Mouse (Mus musculus) naive thymus-derived CD4-positive, alpha-beta T cell, adult 2 months (primary cell): ENCODE measurements around the gene Ccdc88a.
"Not testable (repeated sequence)": the region's sequence is repeated elsewhere in the genome, so short reads cannot be mapped to it uniquely, and the experiment has no call there.

Source experiments
- DNase-seq: peaks from one replicate; pipeline ENCODE4 v3.0.0-alpha.2; 2011; ENCODE audit warnings: low read depth

The Ccdc88a gene

GRCm38 (mm10) chr11:29474676-29475075 is 101.2 kb downstream of the Ccdc88a start:
- no peak for DNase-seq

DNA sequence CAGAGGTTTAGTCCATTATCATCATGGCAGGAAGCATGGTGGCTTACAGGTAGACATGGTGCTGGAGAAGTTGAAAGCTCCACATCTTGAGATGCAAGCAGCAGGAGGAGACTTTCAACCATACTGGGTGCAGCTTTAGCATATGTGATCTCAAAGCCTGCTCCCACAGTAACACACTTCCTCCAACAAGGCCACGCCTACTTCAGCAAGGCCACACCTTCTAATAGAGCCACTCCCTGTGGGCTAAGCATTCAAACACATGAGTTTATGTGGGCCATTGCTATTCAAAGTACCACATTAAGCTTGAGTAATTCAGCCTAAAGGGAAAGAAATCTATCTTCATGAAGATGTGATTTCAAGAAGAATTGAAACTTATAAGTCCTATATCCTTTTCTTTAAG is 119.7 kb downstream of the Ccdc88a start:
- no peak for DNase-seq

DNA sequence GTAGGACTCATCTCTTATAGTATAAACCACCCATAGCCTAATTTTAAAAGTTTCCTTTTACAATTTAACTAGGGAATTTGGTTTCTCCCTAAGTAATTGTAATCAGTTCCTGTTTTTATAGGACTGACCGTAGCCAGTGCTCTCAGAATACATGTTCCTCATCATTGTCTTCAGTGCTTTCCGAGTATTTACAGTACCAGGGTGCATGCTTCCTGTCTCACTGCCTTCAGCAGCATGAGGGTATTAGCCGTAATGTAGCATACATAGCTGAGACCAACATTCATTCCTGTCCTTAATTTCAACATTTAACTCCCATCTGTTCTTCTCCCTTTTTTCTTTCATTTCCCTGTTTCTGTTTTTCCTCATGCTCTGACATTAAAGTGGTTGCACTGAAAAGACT is 123.5 kb downstream of the Ccdc88a start:
- DNase-seq, result no peak

- no peak for DNase-seq
These were observed 130.8 kb downstream of the Ccdc88a start for GRCm38 (mm10) chr11:29503948-29504893.

GRCm38 (mm10) chr11:29504899-29505625 is 131.6 kb downstream of the Ccdc88a start:
- DNase-seq, result no peak

- no peak for DNase-seq
These were observed 136.0 kb downstream of the Ccdc88a start for GRCm38 (mm10) chr11:29509421-29509820.

DNA sequence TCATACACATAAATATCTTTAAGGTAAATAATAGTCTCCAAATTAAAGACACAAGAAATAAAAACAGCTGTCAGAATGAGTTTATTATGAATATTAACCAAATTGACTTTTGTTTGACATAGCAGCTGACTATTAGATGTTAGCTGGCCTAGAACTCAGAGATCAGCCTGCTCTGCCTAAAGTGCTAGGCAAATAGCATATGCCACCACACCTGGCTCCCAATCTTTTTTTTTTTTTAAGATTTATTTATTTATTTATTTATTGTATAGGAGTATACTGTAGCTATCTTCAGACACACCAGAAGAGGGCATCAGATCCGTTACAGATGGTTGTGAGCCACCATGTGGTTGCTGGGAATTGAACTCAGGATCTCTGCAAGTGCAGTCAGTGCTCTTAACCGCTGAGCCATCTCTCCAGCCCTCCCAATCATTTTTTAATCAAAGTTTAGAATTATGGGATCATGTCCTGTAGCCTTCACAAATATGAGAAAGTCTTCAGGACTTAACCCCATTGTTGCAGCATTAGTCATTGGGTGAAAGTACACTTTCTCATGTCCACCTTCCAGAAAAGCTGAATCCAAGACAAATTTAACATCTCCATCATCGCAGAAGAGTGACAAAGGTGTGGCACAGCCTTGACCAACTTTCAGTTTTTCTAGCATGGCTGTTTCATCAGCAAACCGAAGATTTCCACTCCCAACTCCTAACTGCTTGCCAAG is 139.5 kb downstream of the Ccdc88a start:
- DNase-seq, result no peak

DNA sequence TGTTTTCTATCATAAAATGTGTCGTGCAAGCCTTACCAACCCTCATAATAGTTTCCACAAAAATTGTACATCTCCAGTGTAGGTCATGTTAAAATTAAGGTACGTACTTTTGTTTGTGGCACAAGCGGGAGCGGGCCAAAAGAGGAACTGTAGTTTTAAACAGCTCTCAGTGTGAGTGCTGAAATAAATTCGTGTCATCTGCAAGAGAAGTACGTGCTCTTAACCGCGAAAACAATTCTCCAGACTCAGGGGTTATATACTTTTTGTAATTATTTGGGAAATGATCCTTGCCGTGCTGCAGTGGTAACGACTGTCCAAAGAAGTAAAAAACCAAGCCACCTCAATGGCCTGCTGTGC is 140.8 kb downstream of the Ccdc88a start:
- no peak for DNase-seq

- DNase-seq, result peak; percentile 95
These were observed 141.4 kb downstream of the Ccdc88a start, which contains the start of gene Prorsd1 for GRCm38 (mm10) chr11:29514682-29515412. Prorsd1 (minus strand) TSS chr11:29515033.

DNA sequence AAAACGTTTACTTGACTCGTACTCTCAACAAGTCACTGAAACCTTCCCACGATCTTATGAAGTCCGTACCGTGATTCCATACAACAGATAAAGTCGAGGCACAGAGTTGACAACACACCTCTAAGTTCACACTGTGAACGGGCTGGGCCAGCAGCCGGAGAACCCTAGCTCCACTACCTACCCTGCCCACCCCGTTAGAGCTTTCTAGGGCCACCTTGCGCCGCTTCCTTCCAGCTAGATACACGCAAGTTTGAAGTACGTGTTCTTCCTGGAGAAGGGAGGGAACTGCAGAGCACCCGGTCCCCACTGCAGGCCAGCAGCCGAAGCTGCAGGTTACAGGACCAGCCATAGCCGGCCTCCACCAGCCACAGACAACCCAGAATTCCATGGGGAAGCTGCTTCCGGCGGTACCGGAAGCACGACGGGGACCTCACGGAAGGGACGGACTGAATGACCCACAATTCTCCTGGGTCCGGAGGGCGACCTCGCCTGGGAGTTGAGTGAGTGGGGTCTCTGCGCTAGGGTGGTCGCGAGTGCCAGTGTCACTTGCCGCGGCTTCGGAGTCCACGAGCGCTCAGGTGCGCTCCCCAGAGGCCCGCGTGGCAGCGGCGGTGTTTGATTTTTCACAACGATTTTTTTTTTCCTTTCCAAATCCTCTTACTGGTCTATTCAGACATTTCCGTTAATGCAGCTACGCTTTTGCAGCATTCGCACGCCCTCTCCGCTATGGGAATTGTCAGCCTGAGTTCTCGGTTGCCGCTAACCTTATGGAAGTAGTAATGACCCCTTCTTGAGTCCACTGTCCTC is 152.7 kb downstream of the Ccdc88a start, which contains the start of gene Mtif2:
Mtif2 (plus strand) TSS at position 421 of the 807 bp plus-strand sequence.
- peak; percentile 68 for DNase-seq

GRCm38 (mm10) chr11:29538201-29538600 is 164.7 kb downstream of the Ccdc88a start:
- no peak for DNase-seq

DNA sequence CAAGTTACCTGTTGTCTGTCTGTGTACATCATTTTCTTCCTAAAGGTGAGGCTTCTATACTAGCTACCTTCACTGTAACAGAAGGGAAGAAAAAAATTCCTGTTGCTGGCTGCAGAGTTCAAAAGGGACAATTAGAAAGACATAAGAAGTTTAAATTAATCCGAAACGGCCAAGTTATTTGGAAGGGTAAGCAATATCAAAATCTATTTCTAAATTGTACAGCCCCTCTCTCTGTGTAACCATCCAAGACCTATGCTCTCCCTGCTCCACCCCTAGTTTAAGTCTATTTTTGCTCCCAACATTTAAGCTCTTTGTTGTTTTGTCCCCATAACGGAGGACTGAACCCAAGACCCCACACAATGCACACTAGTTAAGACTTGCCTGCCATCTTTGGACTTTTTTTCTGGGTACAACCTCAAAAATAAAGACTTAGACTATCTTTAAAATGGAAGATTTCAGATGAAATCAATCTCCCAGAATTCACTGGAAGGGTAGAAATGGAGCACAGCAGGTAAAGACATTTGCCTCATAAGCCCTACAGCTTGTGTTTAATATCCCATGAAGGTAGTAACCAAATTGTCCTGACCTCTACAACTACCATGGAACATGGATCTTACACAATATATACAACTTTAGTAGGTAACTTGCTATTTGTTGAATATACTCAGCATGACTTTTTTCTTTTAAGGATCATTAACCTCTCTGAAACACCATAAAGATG is 170.9 kb downstream of the Ccdc88a start:
- no peak for DNase-seq

DNA sequence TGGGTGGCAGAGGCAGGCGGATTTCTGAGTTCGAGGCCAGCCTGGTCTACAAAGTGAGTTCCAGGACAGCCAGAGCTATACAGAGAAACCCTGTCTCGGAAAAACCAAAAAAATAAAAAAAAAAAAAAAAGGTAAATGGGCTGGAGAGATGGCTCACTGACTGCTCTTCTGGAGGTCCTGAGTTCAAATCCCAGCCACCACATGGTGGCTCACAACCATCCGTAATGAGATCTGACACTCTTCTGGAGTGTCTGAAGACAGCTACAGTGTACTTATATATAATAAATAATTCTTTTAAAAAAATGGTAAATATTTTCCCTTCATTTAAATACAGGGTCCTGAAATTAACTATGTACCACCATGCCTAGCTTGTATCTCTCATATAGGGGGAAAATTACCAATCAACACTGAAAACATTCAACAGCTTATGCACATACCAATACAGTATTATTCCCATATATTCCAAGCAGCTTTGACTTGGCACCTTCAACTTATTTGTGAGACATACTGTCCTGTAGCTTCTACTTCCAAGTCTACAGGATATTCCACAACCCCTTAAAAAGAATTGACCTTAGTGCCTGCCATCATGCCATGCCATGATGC is 171.8 kb downstream of the Ccdc88a start:
- not testable (repeated sequence) for DNase-seq

- not testable (repeated sequence) for DNase-seq
These were observed 172.8 kb downstream of the Ccdc88a start for GRCm38 (mm10) chr11:29546297-29546696.

- no peak for DNase-seq
These were observed 173.3 kb downstream of the Ccdc88a start for GRCm38 (mm10) chr11:29546762-29547161.

DNA sequence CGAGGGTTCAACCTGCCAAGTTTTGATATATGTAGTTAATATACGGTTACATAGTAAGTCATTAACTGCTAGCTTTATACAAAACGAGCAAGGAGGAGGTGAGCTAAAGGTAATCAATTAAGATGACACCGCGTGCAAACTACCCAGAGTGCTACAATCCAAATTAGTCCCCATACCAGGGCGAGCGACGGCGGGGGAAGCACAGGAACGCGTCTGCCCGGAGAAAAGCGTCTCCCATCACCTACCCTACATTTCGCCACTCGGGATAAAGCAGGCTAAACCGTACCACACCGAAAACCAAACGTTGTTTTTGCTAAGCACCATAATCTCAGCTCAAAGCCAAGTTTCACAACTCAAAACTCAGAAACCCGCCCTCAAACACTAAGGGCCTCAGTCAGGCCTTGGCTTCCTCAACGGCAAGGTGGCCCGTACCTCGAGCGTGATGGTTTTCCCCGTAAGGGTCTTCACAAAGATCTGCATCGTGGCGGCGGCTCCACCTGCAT is 173.8 kb downstream of the Ccdc88a start:
- no peak for DNase-seq

DNA sequence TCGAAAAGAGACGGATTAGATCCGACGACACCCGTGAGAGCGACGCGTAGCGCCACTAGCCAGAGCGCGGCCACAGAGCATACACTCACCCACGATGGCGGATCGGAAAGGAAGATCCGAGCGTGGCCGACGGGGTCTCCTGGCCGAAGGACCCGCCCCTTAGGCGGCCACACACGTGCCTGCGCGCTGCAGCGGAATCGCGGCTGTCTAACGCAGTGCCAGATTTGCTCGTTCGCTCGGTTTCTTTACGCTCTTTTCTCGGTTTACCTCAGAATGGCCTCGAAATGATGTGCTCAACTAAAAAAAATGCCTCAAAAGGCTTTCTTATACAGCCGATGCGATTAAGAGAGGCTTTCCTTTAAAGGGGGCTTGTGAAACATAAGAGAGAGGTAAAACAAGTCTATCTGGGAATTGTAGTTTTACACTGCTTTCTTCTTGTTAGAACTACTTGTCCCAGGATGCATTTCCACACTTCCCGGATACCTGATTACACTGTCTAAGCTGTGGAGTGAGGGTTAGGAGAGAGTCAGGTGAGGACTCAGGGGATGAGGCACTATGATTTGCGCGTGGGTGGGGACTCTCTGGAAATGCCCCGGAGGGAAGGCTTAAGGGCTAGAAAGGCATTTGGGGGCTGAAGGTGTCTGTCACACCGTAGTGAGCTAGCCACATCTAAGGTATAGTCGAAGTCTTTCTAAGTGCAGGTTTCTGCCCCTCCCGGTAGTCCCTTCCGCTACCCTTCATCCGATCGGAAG is 174.5 kb downstream of the Ccdc88a start, which contains the start of the genes Clhc1 and Rps27a:
Clhc1 (plus strand) TSS at position 199 of the 752 bp plus-strand sequence.
Rps27a (minus strand) TSS at position 358 of the 752 bp plus-strand sequence.
- DNase-seq, result peak; percentile 97
